Mouse (Mus musculus): Measurements from ENCODE around the gene Eno4. TPM values are rescaled to one million over a fixed set of nuclear protein-coding genes. Genes with fewer than 3 reads are reported as not detected.
"Not testable (repeated sequence)": the region's sequence is repeated elsewhere in the genome, so short reads cannot be mapped to it uniquely, and the experiment has no call there.

Eno4 gene
- polyA plus RNA-seq (2012; rRNA removed), result not detected in 2 replicates

DNA sequence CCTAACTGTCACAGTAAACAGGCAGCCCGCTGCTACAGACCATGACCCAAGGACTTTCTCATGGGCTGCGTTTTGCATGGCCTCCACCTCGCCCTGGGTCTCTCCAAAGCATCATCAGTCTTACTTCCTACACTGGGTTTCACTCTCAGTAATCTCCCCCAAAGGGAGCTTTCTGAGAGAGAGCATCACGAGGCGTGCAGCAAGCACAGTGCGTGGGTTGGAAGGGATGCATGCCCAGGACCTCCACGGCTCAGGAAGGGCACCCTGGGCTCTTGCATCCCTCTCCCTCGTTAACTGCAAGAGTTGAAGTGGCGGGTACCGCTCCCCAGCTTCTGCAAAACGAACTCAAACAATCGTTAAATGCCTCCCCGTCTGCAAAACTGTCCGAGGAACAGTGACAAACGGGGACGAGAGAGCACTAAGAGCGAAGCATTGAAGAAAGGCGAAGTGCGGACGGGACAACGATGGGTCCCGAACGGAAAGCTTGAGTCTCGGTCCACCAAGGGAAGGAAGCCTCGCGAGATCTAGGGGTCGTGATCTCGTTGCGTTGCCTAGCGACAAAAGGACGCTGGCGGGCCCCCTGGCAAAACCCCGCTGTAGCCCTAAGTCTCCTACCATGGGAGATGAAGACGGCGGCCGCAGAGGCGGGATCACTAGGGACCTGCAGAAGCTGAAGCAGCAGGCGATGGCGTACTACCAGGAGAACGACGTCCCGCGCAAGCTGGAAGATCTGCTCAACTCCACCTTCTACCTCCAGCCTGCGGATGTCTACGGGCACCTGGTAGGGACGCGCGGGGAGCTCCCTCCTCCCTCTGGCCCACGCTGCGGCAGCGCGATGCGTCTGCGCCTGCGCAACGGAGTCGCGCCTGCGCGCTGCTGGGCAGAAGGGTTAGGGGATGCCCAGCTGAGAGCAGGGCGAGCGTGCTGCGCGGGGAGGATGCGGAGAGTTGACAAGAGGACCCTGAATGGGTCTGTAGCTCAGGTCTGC is at the start of gene Eno4, which contains the start of gene Hspa12a:
Eno4 (plus strand) TSS at position 585 of the 988 bp plus-strand sequence.
Hspa12a (minus strand) TSS at position 814 of the 988 bp plus-strand sequence.
- no peaks in the 10 kb centered on the region for H3K36me3 ChIP-seq (ENCODE audit: control insufficient read depth, insufficient read depth, low read length)
- peak within 1 kb of the TSS; percentile 69 for H3K4me3 ChIP-seq (ENCODE audit: low read depth, low read length)
- TF ChIP-seq CTCF (IDR thresholded peaks at IDR 0.05; ENCODE audit: extremely low read depth, insufficient read length, insufficient replicate concordance, low read depth, low read length), result no peak
- TF ChIP-seq POLR2A (IDR thresholded peaks at IDR 0.05; ENCODE audit: low read depth, low read length), result peak; percentile 29; the same call in 1 of the 2 replicates
- peak within 1 kb of the TSS; percentile 12; the same call in 1 of the 2 replicates for H3K27ac ChIP-seq (ENCODE audit: insufficient read depth, low read depth, low read length)
- H3K4me1 ChIP-seq (ENCODE audit: control insufficient read depth, insufficient read depth, insufficient read length, low read length), result peaks cover 7% of the 10 kb centered on the region
- H3K27me3 ChIP-seq (ENCODE audit: control insufficient read depth, insufficient read depth, low read length), result no peaks in the 10 kb centered on the region; the same call in 1 of the 2 replicates
- WGBS, result under 1% methylated on average over 65 of the region's 65 CpGs

GRCm38 (mm10) chr19:58896216-58896615 is 47.0 kb upstream of the Eno4 start:
- H3K4me3 ChIP-seq (ENCODE audit: low read depth, low read length), result no peak overlapping the region
- no peaks in the 10 kb centered on the region for H3K4me1 ChIP-seq (ENCODE audit: control insufficient read depth, insufficient read depth, insufficient read length, low read length)
- TF ChIP-seq POLR2A (IDR thresholded peaks at IDR 0.05; ENCODE audit: low read depth, low read length) (no peak), CTCF (IDR thresholded peaks at IDR 0.05; ENCODE audit: extremely low read depth, insufficient read length, insufficient replicate concordance, low read depth, low read length) (no peak)
- H3K27ac ChIP-seq (ENCODE audit: insufficient read depth, low read depth, low read length), result no peak overlapping the region
- 64% methylated on average over 3 of the region's 3 CpGs for WGBS
- no peaks in the 10 kb centered on the region for H3K27me3 ChIP-seq (ENCODE audit: control insufficient read depth, insufficient read depth, low read length)
- no peaks in the 10 kb centered on the region for H3K36me3 ChIP-seq (ENCODE audit: control insufficient read depth, insufficient read depth, low read length)

GRCm38 (mm10) chr19:58900471-58900870 is 42.8 kb upstream of the Eno4 start:
- H3K4me3 ChIP-seq (ENCODE audit: low read depth, low read length); H3K36me3 ChIP-seq (ENCODE audit: control insufficient read depth, insufficient read depth, low read length); H3K27ac ChIP-seq (ENCODE audit: insufficient read depth, low read depth, low read length); H3K4me1 ChIP-seq (ENCODE audit: control insufficient read depth, insufficient read depth, insufficient read length, low read length); H3K27me3 ChIP-seq (ENCODE audit: control insufficient read depth, insufficient read depth, low read length): not testable (repeated sequence)
- WGBS, result 79% methylated on average over 10 of the region's 10 CpGs

DNA sequence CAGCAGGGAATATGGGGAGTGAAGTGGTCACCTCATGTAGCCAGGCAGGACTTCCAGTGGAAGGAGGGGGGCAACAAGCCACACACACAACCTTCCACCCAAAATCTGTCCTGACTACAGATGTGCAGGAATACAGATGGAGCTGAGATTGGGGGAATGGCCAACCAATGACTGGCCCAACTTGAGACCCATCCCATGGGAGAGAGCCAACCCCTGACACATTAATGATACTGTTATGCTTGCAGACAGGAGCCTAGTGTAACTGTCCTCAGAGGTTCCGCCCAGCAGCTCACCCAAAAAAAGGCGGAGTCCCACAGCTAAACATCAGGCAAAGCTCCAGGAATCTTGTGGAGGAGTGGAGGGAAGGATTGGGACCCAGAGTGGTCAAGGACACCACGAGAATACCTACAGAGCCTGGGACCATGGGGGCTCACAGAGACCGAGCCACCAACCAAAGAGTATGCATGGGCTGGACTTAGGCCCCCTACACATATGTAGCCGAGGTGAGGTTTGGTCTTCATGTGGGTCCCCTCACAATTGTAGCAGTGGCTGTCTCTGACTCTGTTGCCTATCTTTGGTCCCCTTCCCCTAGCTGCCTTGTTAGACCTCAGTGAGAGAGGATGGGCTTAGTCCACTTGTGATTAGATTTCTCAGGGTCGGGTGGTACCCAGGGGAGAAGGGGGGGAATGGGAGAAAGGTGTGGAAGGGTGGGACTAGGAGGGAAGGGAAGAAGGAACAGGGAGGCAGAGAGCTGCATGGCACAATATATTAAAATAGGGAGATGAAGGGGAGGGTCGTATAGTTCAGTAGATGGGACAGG is 39.9 kb upstream of the Eno4 start:
- TF ChIP-seq CTCF (IDR thresholded peaks at IDR 0.05; ENCODE audit: extremely low read depth, insufficient read length, insufficient replicate concordance, low read depth, low read length) (no peak), POLR2A (IDR thresholded peaks at IDR 0.05; ENCODE audit: low read depth, low read length) (no peak)
- no peak overlapping the region for H3K27ac ChIP-seq (ENCODE audit: insufficient read depth, low read depth, low read length)
- 54% methylated on average over 7 of the region's 7 CpGs for WGBS

DNA sequence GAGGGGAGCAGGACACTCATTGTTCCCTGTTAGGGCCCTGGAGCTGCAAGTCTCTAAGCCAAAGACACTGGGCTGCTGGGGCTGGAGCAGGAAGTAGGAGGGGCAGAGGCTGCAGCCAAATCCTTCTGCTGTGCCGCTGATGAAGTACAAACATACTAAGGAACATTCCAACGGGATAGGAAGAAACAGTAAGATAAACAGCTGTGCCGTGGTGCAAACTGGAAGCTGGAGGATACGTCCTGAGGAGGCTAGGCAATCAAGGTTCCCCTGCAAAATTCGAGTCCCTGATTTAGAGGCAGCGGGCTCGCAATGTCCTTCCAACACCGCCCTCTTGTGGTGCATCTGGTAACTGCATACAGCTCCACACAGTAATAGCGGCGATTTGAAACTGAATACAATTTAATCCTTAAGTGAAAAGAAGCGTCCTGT is 39.3 kb upstream of the Eno4 start:
- under 1% methylated on average over 11 of the region's 11 CpGs for WGBS
- H3K4me1 ChIP-seq (ENCODE audit: control insufficient read depth, insufficient read depth, insufficient read length, low read length), result no peaks in the 10 kb centered on the region
- H3K4me3 ChIP-seq (ENCODE audit: low read depth, low read length), result no peak overlapping the region; the same call in 1 of the 2 replicates
- TF ChIP-seq POLR2A (IDR thresholded peaks at IDR 0.05; ENCODE audit: low read depth, low read length), result no peak
- peak; percentile 97; the same call in 1 of the 2 replicates for TF ChIP-seq CTCF (IDR thresholded peaks at IDR 0.05; ENCODE audit: extremely low read depth, insufficient read length, insufficient replicate concordance, low read depth, low read length)
- H3K27me3 ChIP-seq (ENCODE audit: control insufficient read depth, insufficient read depth, low read length), result no peaks in the 10 kb centered on the region
- no peaks in the 10 kb centered on the region for H3K36me3 ChIP-seq (ENCODE audit: control insufficient read depth, insufficient read depth, low read length)
- H3K27ac ChIP-seq (ENCODE audit: insufficient read depth, low read depth, low read length), result no peak overlapping the region

More for the DNA sequence above, 39.9 kb upstream of the Eno4 start:
- H3K27me3 ChIP-seq (ENCODE audit: control insufficient read depth, insufficient read depth, low read length), result no peaks in the 10 kb centered on the region
- no peak overlapping the region for H3K4me3 ChIP-seq (ENCODE audit: low read depth, low read length)
- H3K4me1 ChIP-seq (ENCODE audit: control insufficient read depth, insufficient read depth, insufficient read length, low read length), result no peaks in the 10 kb centered on the region
- H3K36me3 ChIP-seq (ENCODE audit: control insufficient read depth, insufficient read depth, low read length), result no peaks in the 10 kb centered on the region

GRCm38 (mm10) chr19:58906685-58907084 is 36.5 kb upstream of the Eno4 start:
- no peak for TF ChIP-seq POLR2A (IDR thresholded peaks at IDR 0.05; ENCODE audit: low read depth, low read length)
- no peak for TF ChIP-seq CTCF (IDR thresholded peaks at IDR 0.05; ENCODE audit: extremely low read depth, insufficient read length, insufficient replicate concordance, low read depth, low read length)
- Histone ChIP-seq H3K36me3 (ENCODE audit: control insufficient read depth, insufficient read depth, low read length) (no peaks in the 10 kb centered on the region), H3K4me3 (ENCODE audit: low read depth, low read length) (no peak overlapping the region), H3K4me1 (ENCODE audit: control insufficient read depth, insufficient read depth, insufficient read length, low read length) (no peaks in the 10 kb centered on the region), H3K27ac (ENCODE audit: insufficient read depth, low read depth, low read length) (no peak overlapping the region), H3K27me3 (ENCODE audit: control insufficient read depth, insufficient read depth, low read length) (no peaks in the 10 kb centered on the region)
- WGBS, result 52% methylated on average over 9 of the region's 9 CpGs

All from small intestine, adult 2 months (tissue).